Mouse (Mus musculus): ENCODE measurements at regions not wholly inside any gene's neighbourhood (a gene's known extent, or its start where the extent isn't known, plus 50 kb on each side); places are given as distances from the start of the nearest gene placed in this dataset.

GRCm38 (mm10) chr8:7827811-7828210 is 833.2 kb downstream of the Efnb2 start:
- H3K27ac ChIP-seq = no peak overlapping the region
- H3K27me3 ChIP-seq (ENCODE audit: insufficient read depth, poor library complexity, severe bottlenecking) = no peaks in the 10 kb centered on the region
- no peaks in the 10 kb centered on the region for H3K9me3 ChIP-seq
- H3K4me1 ChIP-seq = no peaks in the 10 kb centered on the region
- DNase-seq (ENCODE audit: low spot score) = no peak
- no peaks in the 10 kb centered on the region for H3K36me3 ChIP-seq
- WGBS = 61% methylated on average over 1 of the region's 1 CpGs
- no peak overlapping the region for H3K4me3 ChIP-seq

GRCm38 (mm10) chr8:7808395-7808794 is 852.6 kb downstream of the Efnb2 start:
- no peaks in the 10 kb centered on the region for H3K9me3 ChIP-seq
- no peaks in the 10 kb centered on the region for H3K27me3 ChIP-seq (ENCODE audit: insufficient read depth, poor library complexity, severe bottlenecking)
- no peak overlapping the region for H3K27ac ChIP-seq
- DNase-seq (ENCODE audit: low spot score) = no peak
- 56% methylated on average over 1 of the region's 1 CpGs for WGBS
- H3K4me1 ChIP-seq = no peaks in the 10 kb centered on the region
- no peaks in the 10 kb centered on the region for H3K36me3 ChIP-seq
- H3K4me3 ChIP-seq = no peak overlapping the region

- H3K4me1 ChIP-seq = no peaks in the 10 kb centered on the region
- H3K4me3 ChIP-seq = no peak overlapping the region
- no peak for DNase-seq (ENCODE audit: low spot score)
- no peaks in the 10 kb centered on the region for H3K27me3 ChIP-seq (ENCODE audit: insufficient read depth, poor library complexity, severe bottlenecking)
- no peak overlapping the region for H3K27ac ChIP-seq
- no peaks in the 10 kb centered on the region for H3K36me3 ChIP-seq
- 56% methylated on average over 3 of the region's 3 CpGs for WGBS
- H3K9me3 ChIP-seq = no peaks in the 10 kb centered on the region
These were observed 861.8 kb downstream of the Efnb2 start for GRCm38 (mm10) chr8:7799221-7799620.

DNA sequence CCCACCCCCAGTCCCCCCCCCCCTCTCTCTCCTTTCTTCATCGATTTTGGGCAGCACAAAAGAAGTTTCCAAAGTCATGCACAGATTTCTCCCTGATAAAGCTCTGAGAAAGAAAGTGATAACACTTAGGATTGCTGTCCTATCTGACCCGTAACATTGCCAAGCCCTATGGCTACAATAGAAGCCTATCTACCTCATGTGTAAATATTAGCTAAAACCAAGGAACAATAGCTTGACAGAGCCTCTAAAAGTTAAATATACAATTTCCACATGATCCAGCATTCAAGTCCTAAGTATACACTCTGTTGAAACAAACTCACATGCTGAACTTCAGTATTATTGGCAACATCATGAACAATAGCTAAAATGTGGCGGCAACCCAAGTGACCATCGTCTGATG is 864.9 kb downstream of the Efnb2 start:
- DNase-seq (ENCODE audit: low spot score) = no peak
- no peak overlapping the region for H3K27ac ChIP-seq
- 83% methylated on average over 4 of the region's 4 CpGs for WGBS
- no peak overlapping the region for H3K4me3 ChIP-seq
- no peaks in the 10 kb centered on the region for H3K36me3 ChIP-seq
- no peaks in the 10 kb centered on the region for H3K27me3 ChIP-seq (ENCODE audit: insufficient read depth, poor library complexity, severe bottlenecking)
- no peaks in the 10 kb centered on the region for H3K4me1 ChIP-seq
- no peaks in the 10 kb centered on the region for H3K9me3 ChIP-seq

- Histone ChIP-seq H3K27ac (no peak overlapping the region), H3K4me1 (no peaks in the 10 kb centered on the region), H3K27me3 (ENCODE audit: insufficient read depth, poor library complexity, severe bottlenecking) (no peaks in the 10 kb centered on the region), H3K36me3 (no peaks in the 10 kb centered on the region), H3K4me3 (no peak overlapping the region), H3K9me3 (no peaks in the 10 kb centered on the region)
- 69% methylated on average over 3 of the region's 3 CpGs for WGBS
- DNase-seq (ENCODE audit: low spot score) = no peak
These were observed 897.2 kb downstream of the Efnb2 start for GRCm38 (mm10) chr8:7763820-7764219.

DNA sequence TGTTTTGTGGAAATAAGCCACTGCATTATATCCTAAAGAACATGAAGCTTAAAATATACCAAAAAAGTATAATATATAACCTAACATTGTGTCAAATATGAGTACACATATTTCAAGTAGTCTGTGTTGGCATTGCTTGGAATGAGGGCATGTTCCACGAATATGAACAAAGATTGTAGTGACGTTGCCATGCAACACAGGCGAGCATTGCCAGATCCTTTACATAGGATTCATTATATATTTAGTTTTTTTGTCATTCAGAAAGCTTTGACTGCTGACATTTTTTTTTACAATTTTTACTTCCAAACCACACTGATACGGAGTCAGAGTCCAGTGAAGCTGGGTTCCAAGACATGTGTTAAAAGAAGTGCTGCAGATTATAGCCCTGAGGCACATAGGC is 900.1 kb downstream of the Efnb2 start:
- Histone ChIP-seq H3K4me3 (no peak overlapping the region), H3K9me3 (no peaks in the 10 kb centered on the region), H3K27ac (no peak overlapping the region), H3K27me3 (ENCODE audit: insufficient read depth, poor library complexity, severe bottlenecking) (no peaks in the 10 kb centered on the region), H3K4me1 (no peaks in the 10 kb centered on the region), H3K36me3 (no peaks in the 10 kb centered on the region)
- no peak for DNase-seq (ENCODE audit: low spot score)
- WGBS = 81% methylated on average over 4 of the region's 4 CpGs

GRCm38 (mm10) chr8:7732726-7733125 is 928.3 kb downstream of the Efnb2 start:
- no peak for DNase-seq (ENCODE audit: low spot score)
- no peaks in the 10 kb centered on the region for H3K9me3 ChIP-seq
- no peak overlapping the region for H3K27ac ChIP-seq
- H3K36me3 ChIP-seq = no peaks in the 10 kb centered on the region
- WGBS = 34% methylated on average over 2 of the region's 2 CpGs
- H3K4me3 ChIP-seq = no peak overlapping the region
- H3K27me3 ChIP-seq (ENCODE audit: insufficient read depth, poor library complexity, severe bottlenecking) = no peaks in the 10 kb centered on the region
- H3K4me1 ChIP-seq = no peaks in the 10 kb centered on the region

DNA sequence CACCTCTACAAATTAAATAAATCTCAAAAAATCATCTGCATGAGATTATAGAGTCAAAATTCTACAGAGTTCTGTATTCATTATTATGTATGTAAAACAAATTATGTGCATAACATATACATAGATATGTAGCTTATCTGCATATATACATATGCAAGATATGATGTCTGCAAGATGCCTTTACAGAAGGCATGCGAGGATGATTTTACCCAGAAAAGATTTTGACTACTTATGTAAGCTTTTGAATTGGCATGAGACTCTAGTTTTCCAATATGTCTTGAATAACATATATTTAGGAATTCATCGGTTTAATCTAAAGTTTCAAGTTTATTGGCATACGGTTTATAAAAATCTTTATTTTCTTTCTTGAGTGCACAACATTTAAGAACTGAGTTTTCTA is 939.2 kb downstream of the Efnb2 start:
- H3K4me3 ChIP-seq = no peak overlapping the region
- H3K36me3 ChIP-seq = no peaks in the 10 kb centered on the region
- 84% methylated on average over 3 of the region's 3 CpGs for WGBS
- no peaks in the 10 kb centered on the region for H3K9me3 ChIP-seq
- no peak overlapping the region for H3K27ac ChIP-seq
- H3K27me3 ChIP-seq (ENCODE audit: insufficient read depth, poor library complexity, severe bottlenecking) = no peaks in the 10 kb centered on the region
- DNase-seq (ENCODE audit: low spot score) = no peak
- H3K4me1 ChIP-seq = no peaks in the 10 kb centered on the region

DNA sequence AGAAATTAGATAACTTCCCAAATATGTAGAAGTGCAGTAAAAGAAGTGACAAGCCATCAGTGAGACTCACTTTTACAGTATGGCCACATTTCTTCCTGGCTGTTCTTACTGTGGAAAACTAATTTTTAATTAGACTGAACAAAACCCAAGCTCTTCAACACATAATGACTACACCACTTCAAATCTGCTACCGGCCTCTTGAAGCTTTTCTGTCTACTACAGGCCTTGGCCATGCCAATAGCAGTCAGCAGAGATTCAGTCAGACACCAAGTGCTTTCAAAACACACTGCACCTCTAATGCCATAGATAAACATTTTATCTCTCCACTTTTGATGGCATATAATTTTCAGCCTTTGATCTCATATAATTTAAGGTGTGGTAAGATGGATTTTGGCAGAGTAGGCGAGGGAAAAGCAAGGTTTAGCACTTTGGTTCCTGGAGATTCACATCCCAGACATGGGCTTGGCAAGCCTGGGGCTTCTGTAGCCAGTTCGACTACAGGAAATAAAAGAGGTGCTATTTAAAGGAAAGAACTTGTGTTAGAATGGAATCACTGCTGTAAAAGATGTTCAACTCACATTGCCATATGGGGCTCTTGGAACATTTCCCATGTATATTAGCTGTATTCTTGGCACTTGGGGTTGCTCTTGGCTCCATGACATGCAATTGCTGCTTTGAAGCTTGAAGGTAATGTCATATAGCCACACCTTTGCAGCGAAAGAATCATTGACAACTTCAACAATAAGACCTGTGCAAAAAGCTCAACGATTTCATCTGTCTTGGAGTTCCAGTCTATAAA is 941.9 kb downstream of the Efnb2 start:
- no peaks in the 10 kb centered on the region for H3K9me3 ChIP-seq
- no peaks in the 10 kb centered on the region for H3K27me3 ChIP-seq (ENCODE audit: insufficient read depth, poor library complexity, severe bottlenecking)
- WGBS = 79% methylated on average over 5 of the region's 5 CpGs
- H3K36me3 ChIP-seq = no peaks in the 10 kb centered on the region
- H3K4me1 ChIP-seq = no peaks in the 10 kb centered on the region
- no peak overlapping the region for H3K27ac ChIP-seq
- no peak overlapping the region for H3K4me3 ChIP-seq
- no peak for DNase-seq (ENCODE audit: low spot score)

DNA sequence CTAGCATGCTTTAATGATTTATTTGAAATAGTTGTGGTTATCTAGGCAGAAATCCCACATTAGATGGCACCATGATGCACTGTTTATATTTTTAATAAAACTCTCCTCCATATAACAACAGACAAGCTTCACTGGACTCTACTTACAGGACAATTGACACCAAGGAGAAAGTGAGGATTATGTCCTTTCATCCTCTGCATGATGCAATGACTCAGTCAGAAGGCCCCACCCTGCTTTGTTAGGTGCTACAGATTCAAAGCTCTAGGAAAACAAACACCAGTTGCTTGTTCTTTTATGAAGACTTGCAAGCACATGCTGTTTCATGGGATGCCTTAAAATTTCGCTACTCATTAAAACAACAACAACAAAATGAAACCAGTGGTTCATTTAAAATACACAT is 950.3 kb downstream of the Efnb2 start:
- 67% methylated on average over 1 of the region's 1 CpGs for WGBS
- DNase-seq (ENCODE audit: low spot score) = no peak
- H3K9me3 ChIP-seq = no peaks in the 10 kb centered on the region
- H3K27me3 ChIP-seq (ENCODE audit: insufficient read depth, poor library complexity, severe bottlenecking) = no peaks in the 10 kb centered on the region
- H3K4me3 ChIP-seq = no peak overlapping the region
- no peaks in the 10 kb centered on the region for H3K4me1 ChIP-seq
- no peaks in the 10 kb centered on the region for H3K36me3 ChIP-seq
- H3K27ac ChIP-seq = no peak overlapping the region

DNA sequence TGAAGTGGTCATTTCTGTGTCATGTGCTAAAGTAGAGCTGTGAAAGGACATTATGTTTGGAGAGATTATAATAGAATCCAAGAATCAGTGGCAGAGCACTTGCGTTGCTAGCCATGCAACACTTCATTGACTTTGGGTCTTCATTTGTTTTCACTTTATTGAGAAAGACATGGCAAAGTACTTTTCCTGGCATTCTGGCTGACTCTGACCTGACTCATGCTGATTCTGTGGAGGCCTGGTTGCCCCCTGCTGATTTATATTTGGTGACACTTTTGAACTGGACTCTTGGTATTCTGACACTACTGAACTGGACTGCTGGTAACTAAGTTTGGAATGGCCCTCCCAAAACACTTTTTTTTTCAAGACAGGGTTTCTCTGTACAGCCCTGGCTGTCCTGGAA is 951.6 kb downstream of the Efnb2 start:
- DNase-seq (ENCODE audit: low spot score) = no peak
- Histone ChIP-seq H3K4me1 (no peaks in the 10 kb centered on the region), H3K27ac (no peak overlapping the region), H3K9me3 (no peaks in the 10 kb centered on the region), H3K27me3 (ENCODE audit: insufficient read depth, poor library complexity, severe bottlenecking) (no peaks in the 10 kb centered on the region), H3K4me3 (no peak overlapping the region), H3K36me3 (no peaks in the 10 kb centered on the region)
- 94% methylated on average over 1 of the region's 1 CpGs for WGBS

- 74% methylated on average over 2 of the region's 2 CpGs for WGBS
- H3K4me3 ChIP-seq = no peak overlapping the region
These were observed 969.6 kb downstream of the Efnb2 start for GRCm38 (mm10) chr8:7691355-7691996.

DNA sequence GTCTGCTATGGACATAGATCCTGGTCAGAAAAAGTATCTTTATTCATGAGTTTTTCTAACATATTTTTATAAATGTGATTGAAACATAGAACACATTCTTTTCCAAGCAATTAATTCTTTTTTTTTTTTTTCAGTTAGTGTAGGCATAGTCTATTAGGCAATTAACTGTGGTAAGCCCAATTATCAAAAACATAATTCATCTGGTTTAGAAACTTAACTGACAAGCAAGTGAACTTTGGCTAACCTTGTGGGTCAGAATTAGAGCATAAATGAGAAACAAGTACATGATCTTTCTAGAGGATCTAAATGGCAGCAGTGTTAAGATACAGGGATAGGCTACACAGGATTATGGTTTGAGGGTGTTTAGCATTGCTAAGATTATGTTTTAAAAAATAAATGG is 1007.2 kb downstream of the Efnb2 start:
- Histone ChIP-seq H3K27ac (no peak overlapping the region), H3K4me1 (no peaks in the 10 kb centered on the region), H3K9me3 (no peaks in the 10 kb centered on the region), H3K27me3 (ENCODE audit: insufficient read depth, poor library complexity, severe bottlenecking) (no peaks in the 10 kb centered on the region), H3K4me3 (no peak overlapping the region), H3K36me3 (no peaks in the 10 kb centered on the region)
- DNase-seq (ENCODE audit: low spot score) = no peak

More at GRCm38 (mm10) chr8:7691355-7691996, 969.6 kb downstream of the Efnb2 start:
- H3K27ac ChIP-seq = no peak overlapping the region
- no peaks in the 10 kb centered on the region for H3K36me3 ChIP-seq
- H3K27me3 ChIP-seq (ENCODE audit: insufficient read depth, poor library complexity, severe bottlenecking) = no peaks in the 10 kb centered on the region
- H3K4me1 ChIP-seq = no peaks in the 10 kb centered on the region
- no peaks in the 10 kb centered on the region for H3K9me3 ChIP-seq
- DNase-seq (ENCODE audit: low spot score) = no peak
